Mouse (Mus musculus) small intestine, adult 2 months (tissue): ENCODE results near the gene Ei24.

Experiments used
- CTCF ChIP-seq: fragments of 200-500 bp; IDR thresholded peaks from 2 replicates; pipeline ENCODE4 v1.5.1; 2012; ENCODE audit warnings: low read depth, mild to moderate bottlenecking, control low read depth, inconsistent platforms, low read length, moderate library complexity, mixed read lengths; ENCODE audit not compliant: insufficient replicate concordance, insufficient read length; ENCODE audit errors: extremely low read depth
- POLR2A ChIP-seq: fragments of 200-500 bp; IDR thresholded peaks from 2 replicates; pipeline ENCODE4 v1.6.1; 2012; ENCODE audit warnings: low read depth, mild to moderate bottlenecking, control low read depth, inconsistent platforms, low read length, moderate library complexity

DNA sequence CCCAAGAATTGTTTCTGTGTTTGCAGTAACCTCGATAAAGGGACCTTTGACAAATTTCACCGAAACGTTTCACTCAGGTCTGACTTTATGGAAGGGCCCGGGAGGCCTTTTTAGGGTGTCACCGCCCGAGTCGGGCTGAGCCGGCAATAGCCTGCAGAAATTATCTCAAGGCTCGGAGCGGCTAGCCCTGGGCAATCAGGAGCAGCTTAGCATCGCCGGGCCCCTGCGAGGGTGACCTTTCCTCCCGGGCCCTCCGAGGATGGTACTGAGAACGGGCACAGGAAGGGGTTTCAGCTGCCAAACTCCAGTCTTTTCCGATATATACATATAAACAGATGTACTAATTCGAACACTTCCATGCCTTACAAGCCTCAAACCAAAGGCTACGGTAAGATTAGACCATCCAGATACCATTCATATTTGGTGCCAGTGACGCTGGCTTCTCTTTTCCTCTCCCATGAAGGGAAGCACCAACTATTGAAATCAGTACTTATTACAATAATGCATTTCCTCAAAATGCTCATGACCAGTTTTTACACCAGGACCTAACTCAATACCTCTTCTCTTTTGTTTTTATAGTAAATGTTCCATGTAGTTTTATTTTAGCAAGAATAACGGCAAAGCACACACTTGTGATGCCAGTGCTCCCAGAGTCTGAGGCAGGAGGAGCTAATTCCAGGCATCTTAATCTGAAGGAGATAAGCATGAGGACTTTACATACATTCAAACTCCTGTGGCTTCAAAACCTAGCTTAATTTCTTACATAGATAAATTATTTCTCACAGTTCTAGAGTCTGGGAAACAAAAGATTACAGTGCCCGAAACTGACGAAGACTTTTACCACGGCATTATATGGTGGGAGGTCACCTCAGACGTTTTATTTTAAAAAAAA, 28.8 kb downstream of the Ei24 start:
- TF ChIP-seq POLR2A = no peak
- no peak for TF ChIP-seq CTCF
